In the genomic region with DNA sequence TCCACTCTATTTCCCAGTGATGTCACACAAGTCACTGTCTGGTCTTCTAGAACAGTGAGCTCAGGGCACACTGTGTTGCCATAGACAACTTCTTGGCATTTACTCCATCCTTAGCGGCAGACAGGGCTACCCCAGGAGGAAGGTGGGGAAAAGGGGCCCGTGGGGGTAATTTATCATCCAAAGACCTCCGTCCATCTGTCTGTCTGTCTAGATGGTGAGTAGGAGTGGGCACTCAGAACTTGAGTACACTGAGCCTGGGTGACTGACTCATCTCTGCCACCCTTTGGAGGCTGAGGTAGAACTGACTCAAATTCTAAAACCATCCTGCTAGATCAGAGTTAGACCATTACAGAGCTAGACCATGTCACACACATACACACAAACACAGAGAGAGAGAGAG, we compare ENCODE assay signal across 8 mouse cellular contexts. TPM values are rescaled to one million over a fixed set of nuclear protein-coding genes. Genes with fewer than 3 reads are reported as not detected.
A peak's percentile ranks its signal among the peaks of the same experiment; 100 is the strongest.
DNase-seq lines count a peak whose midpoint lies in the region; ATAC-seq and TF ChIP-seq lines count a peak whose summit lies in the region.

A gene (plus strand): TSS at position 73 of the 400 bp plus-strand sequence.

- 45% methylated on average over 3 of the region's 3 CpGs for WGBS in liver, embryonic 15.5 days (ENCODE audit: insufficient replicate concordance)

- no peaks in the 10 kb centered on the region for H3K36me3 ChIP-seq in testis, adult 2 months (ENCODE audit: control insufficient read depth, insufficient read depth, low read length)
- H3K36me3 ChIP-seq in liver, embryonic 15.5 days (replicated peaks) = no peaks in the 10 kb centered on the region

- H3K27ac ChIP-seq in testis, adult 2 months (ENCODE audit: control insufficient read depth, insufficient read depth, low read depth, low read length) = no peak within 1 kb of the TSS
- H3K27ac ChIP-seq in liver, embryonic 15.5 days (replicated peaks) = peak within 1 kb of the TSS; percentile 82

- DNase-seq in adrenal gland, adult 18-20 months (ENCODE audit: low spot score in 2 of 2) = no peak
- no peak for DNase-seq in adrenal gland, adult (ENCODE audit: inconsistent age in 2 of 2, low spot score in 1 of 2)
- DNase-seq in testis, postnatal 10 days (ENCODE audit: low spot score) = no peak
- DNase-seq in right cerebral cortex, postnatal 4 days = no peak
- DNase-seq in embryo, embryonic 11 days = no peak

- H3K4me2 ChIP-seq in liver, embryonic 15.5 days = peak within 1 kb of the TSS; percentile 36

- H3K9me3 ChIP-seq in liver, embryonic 15.5 days (replicated peaks) = no peaks in the 10 kb centered on the region

- TF ChIP-seq CTCF in testis, adult 2 months (IDR thresholded peaks at IDR 0.05; ENCODE audit: control insufficient read depth, insufficient read depth, insufficient replicate concordance, low read depth, low read length) = no peak

- no peaks in the 10 kb centered on the region for H3K27me3 ChIP-seq in testis, adult 2 months (ENCODE audit: control insufficient read depth, insufficient read depth, low read length)
- H3K27me3 ChIP-seq in liver, embryonic 15.5 days = no peaks in the 10 kb centered on the region

- TF ChIP-seq POLR2A in testis, adult 2 months (IDR thresholded peaks at IDR 0.05; ENCODE audit: control insufficient read depth, low read depth, low read length) = no peak

- H3K4me1 ChIP-seq in testis, adult 2 months (ENCODE audit: control insufficient read depth, insufficient read depth, low read length) = peaks cover 13% of the 10 kb centered on the region
- H3K4me1 ChIP-seq in liver, embryonic 15.5 days (replicated peaks) = peaks cover 98% of the 10 kb centered on the region

- ATAC-seq in hematopoietic stem cell, adult 5-6 weeks (replicated peaks in 1 of 2; ENCODE audit: insufficient read depth in 1 of 2, low FRiP score in 2 of 2, low TSS enrichment in 1 of 2, low read depth in 1 of 2, poor library complexity in 2 of 2, severe bottlenecking in 2 of 2) = no peak
- no peak for ATAC-seq in liver, embryonic 15.5 days (ENCODE audit: insufficient read depth)

- H3K9ac ChIP-seq in liver, embryonic 15.5 days = peak within 1 kb of the TSS; percentile 30; the same call in 1 of the 2 replicates

- H3K4me3 ChIP-seq in testis, adult 2 months (ENCODE audit: control insufficient read depth, low read depth, low read length) = peak within 1 kb of the TSS; percentile 76
- H3K4me3 ChIP-seq in liver, embryonic 15.5 days (replicated peaks) = no peak within 1 kb of the TSS

RNA-seq across cellular contexts. Expression of the gene that starts here (rescaled TPM):
- total RNA-seq in adrenal gland, adult 18-20 months (2021) = 10 to 100 TPM; 38.1 to 90.0 TPM
- polyA plus RNA-seq in testis, adult 2 months (2012; rRNA removed) = 619 and 654 TPM in 2 replicates
- total RNA-seq in hematopoietic stem cell, adult 5-6 weeks (2017) = 55.8 and 58.5 TPM in 2 replicates
- 122 and 143 TPM in 2 replicates for polyA plus RNA-seq in liver, embryonic 15.5 days (2015; fragmentation: Nextera tagmentation; extraction: Ambion mirVana)
